Mouse (Mus musculus) G1E (cell line): ENCODE results near the gene Dnajc19.

ENCODE experiments used
- CTCF ChIP-seq: IDR thresholded peaks from 2 replicates; pipeline ENCODE4 v1.5.1; 2012; ENCODE audit warnings: low read depth, low read length, inconsistent platforms, mixed read lengths
- GATA1 ChIP-seq: IDR thresholded peaks from 2 replicates; pipeline ENCODE4 v1.6.1; 2012; ENCODE audit warnings: borderline replicate concordance, low read length, inconsistent platforms, mixed read lengths
- GATA2 ChIP-seq: IDR thresholded peaks from 2 replicates; pipeline ENCODE4 v1.6.1; 2012; ENCODE audit warnings: low read depth, low read length, inconsistent platforms, borderline replicate concordance
- POLR2AphosphoS5 ChIP-seq: IDR thresholded peaks from 2 replicates; pipeline ENCODE4 v1.6.1; 2012; ENCODE audit warnings: low read depth, low read length, inconsistent platforms; ENCODE audit not compliant: insufficient replicate concordance
- TAL1 ChIP-seq: conservative IDR thresholded peaks from 2 replicates; pipeline ENCODE4 v1.6.1; 2012; ENCODE audit warnings: low read depth, low read length, inconsistent platforms, mixed read lengths

DNA sequence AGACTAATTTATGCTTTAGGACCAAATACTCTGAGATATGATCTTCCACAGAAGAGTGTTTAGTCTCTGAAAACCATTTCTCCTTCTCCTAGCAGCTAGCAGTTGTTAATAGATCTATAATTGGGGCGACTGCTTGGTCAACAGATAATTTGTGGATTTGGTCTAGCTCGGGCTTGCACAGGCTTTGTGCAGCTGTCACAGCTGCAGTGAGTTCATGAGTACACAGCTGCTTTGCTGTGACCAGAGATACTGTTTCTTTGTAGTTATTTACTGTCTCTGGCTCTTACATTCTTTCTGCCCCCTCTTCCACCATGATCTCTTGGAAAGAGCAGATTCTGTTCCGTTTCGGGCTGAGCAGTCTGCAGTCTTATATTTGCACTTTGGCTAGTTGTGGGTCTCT lies 39.1 kb downstream of the Dnajc19 start:
- no peak for TF ChIP-seq POLR2AphosphoS5
- TF ChIP-seq CTCF: no peak
- no peak for TF ChIP-seq TAL1
- TF ChIP-seq GATA1: no peak
- TF ChIP-seq GATA2: no peak
